Mouse (Mus musculus): ENCODE results near the gene a. TPM values are rescaled to one million over a fixed set of nuclear protein-coding genes. Genes with fewer than 3 reads are reported as not detected.
"Not testable (repeated sequence)": the region's sequence is repeated elsewhere in the genome, so short reads cannot be mapped to it uniquely, and the experiment has no call there.

a gene
- total RNA-seq, 2 experiments from 2014 or later: not detected

GRCm38 (mm10) chr2:154959909-154960308 lies 168.7 kb downstream of the a start:
- no peak for DNase-seq
- intact Hi-C loops (cut with DNase I): no loop called here

GRCm38 (mm10) chr2:154963176-154963575 lies 172.0 kb downstream of the a start:
- DNase-seq: no peak
- intact Hi-C loops (cut with DNase I): no loop called here

- DNase-seq; intact Hi-C loops (cut with DNase I): not testable (repeated sequence)
Observed at GRCm38 (mm10) chr2:154969740-154970397, 178.7 kb downstream of the a start.

- no peak for DNase-seq
- intact Hi-C loops (cut with DNase I): loop anchor here (1.0 kb wide), 1 partner anchor 55 kb away; no protein-coding TSS in a partner anchor
Observed at GRCm38 (mm10) chr2:154971919-154972692, 180.9 kb downstream of the a start.

- DNase-seq: no peak
- intact Hi-C loops (cut with DNase I): no loop called here
Observed at GRCm38 (mm10) chr2:154972981-154973380, 181.8 kb downstream of the a start.

GRCm38 (mm10) chr2:154986609-154987008 lies 195.4 kb downstream of the a start:
- no peak for DNase-seq
- intact Hi-C loops (cut with DNase I): no loop called here

GRCm38 (mm10) chr2:154991411-154991810 lies 200.2 kb downstream of the a start:
- no peak for DNase-seq
- intact Hi-C loops (cut with DNase I): no loop called here

- intact Hi-C loops (cut with DNase I): no loop called here
- no peak for DNase-seq
Observed at GRCm38 (mm10) chr2:154992083-154992482, 200.9 kb downstream of the a start.

GRCm38 (mm10) chr2:155005491-155005890 lies 214.3 kb downstream of the a start:
- DNase-seq: no peak
- intact Hi-C loops (cut with DNase I): no loop called here

GRCm38 (mm10) chr2:155011086-155011656 lies 220.0 kb downstream of the a start:
- DNase-seq: no peak
- intact Hi-C loops (cut with DNase I): no loop called here

GRCm38 (mm10) chr2:155012991-155013390 lies 221.8 kb downstream of the a start:
- no peak for DNase-seq
- intact Hi-C loops (cut with DNase I): no loop called here

- DNase-seq; intact Hi-C loops (cut with DNase I): not testable (repeated sequence)
Observed at GRCm38 (mm10) chr2:155016751-155017150, 225.5 kb downstream of the a start.

- intact Hi-C loops (cut with DNase I); DNase-seq: not testable (repeated sequence)
Observed at GRCm38 (mm10) chr2:155018251-155018755, 227.1 kb downstream of the a start, which contains the start of gene Gm14226. Gm14226 (plus strand) TSS chr2:155018266.

- intact Hi-C loops (cut with DNase I): no loop called here
- peak; percentile 64 to 75 for DNase-seq
Observed at GRCm38 (mm10) chr2:155018762-155019641, 227.8 kb downstream of the a start.

- DNase-seq: peak; percentile 93 to 95
- intact Hi-C loops (cut with DNase I): no loop called here
Observed at GRCm38 (mm10) chr2:155019673-155020072, 228.5 kb downstream of the a start.

GRCm38 (mm10) chr2:155020247-155020826 lies 229.1 kb downstream of the a start:
- DNase-seq; intact Hi-C loops (cut with DNase I): not testable (repeated sequence)

- DNase-seq: no peak
- intact Hi-C loops (cut with DNase I): loop anchor here (1.0 kb wide), 1 partner anchor 17 kb away; no protein-coding TSS in a partner anchor
Observed at GRCm38 (mm10) chr2:155030831-155031230, 239.6 kb downstream of the a start.

- intact Hi-C loops (cut with DNase I): no loop called here
- DNase-seq: no peak
Observed at GRCm38 (mm10) chr2:155032938-155033710, 241.9 kb downstream of the a start.

GRCm38 (mm10) chr2:155039956-155040355 lies 248.8 kb downstream of the a start:
- DNase-seq: no peak
- intact Hi-C loops (cut with DNase I): no loop called here

All from heart, postnatal 10 days (tissue).